Mouse (Mus musculus) forebrain, embryonic 12.5 days (tissue): ENCODE data around the gene Ankrd53. TPM values are rescaled to one million over a fixed set of nuclear protein-coding genes. Genes with fewer than 3 reads are reported as not detected.

Experiments
- ATAC-seq: fragments of 200-750 bp; cut with Nextera tagmentation; 2 replicates; pipeline ENCODE4 v1.8.0; 2017; ENCODE audit warnings: moderate TSS enrichment; ENCODE audit not compliant: low FRiP score
- H3K27ac ChIP-seq: fragments of 300-500 bp; sonication (generic); 2 replicates; pipeline ENCODE4 v1.5.1; 2016; ENCODE audit warnings: mild to moderate bottlenecking
- H3K27me3 ChIP-seq: fragments of 300-500 bp; sonication (generic); 2 replicates; pipeline ENCODE4 v1.6.1; 2016; ENCODE audit warnings: mild to moderate bottlenecking
- H3K36me3 ChIP-seq: fragments of 300-500 bp; sonication (generic); replicated peaks from 2 replicates; pipeline ENCODE4 v1.6.1; 2016; ENCODE audit warnings: mild to moderate bottlenecking
- H3K4me1 ChIP-seq: fragments of 300-500 bp; sonication (generic); 2 replicates; pipeline ENCODE4 v1.6.1; 2016
- H3K4me2 ChIP-seq: fragments of 300-500 bp; sonication (generic); 2 replicates; pipeline ENCODE4 v1.6.1; 2016; ENCODE audit warnings: mild to moderate bottlenecking, moderate library complexity
- H3K4me3 ChIP-seq: fragments of 300-500 bp; sonication (generic); replicated peaks from 2 replicates; pipeline ENCODE4 v1.5.1; 2016; ENCODE audit warnings: mild to moderate bottlenecking
- H3K9ac ChIP-seq: fragments of 300-500 bp; sonication (generic); 2 replicates; pipeline ENCODE4 v1.6.1; 2016; ENCODE audit warnings: mild to moderate bottlenecking
- H3K9me3 ChIP-seq: fragments of 300-500 bp; sonication (generic); 2 replicates; pipeline ENCODE4 v1.6.1; 2016
- WGBS: fragments of 180-500 bp; shearing (Covaris S2); methylation state at CpG from one replicate; pipeline ENCODE4 v1.1.7; 2016; 5-methylcytosine and 5-hydroxymethylcytosine counted together
- polyA plus RNA-seq: library from polyadenylated mRNA; unstranded; fragments of >200 nt; fragmentation: Nextera tagmentation; extraction: Ambion mirVana; gene quantifications from 2 replicates; pipeline ENCODE4 v1.2.1, GENCODE M21; 2016

Ankrd53 gene
- polyA plus RNA-seq, result 0.15 and 0.23 TPM in 2 replicates

- no peak for ATAC-seq
- Histone ChIP-seq H3K4me3 (peak within 1 kb of the TSS; percentile 29), H3K36me3 (no peaks in the 10 kb centered on the region), H3K4me1 (peaks cover 9% of the 10 kb centered on the region), H3K4me2 (peak within 1 kb of the TSS; percentile 55), H3K27ac (no peak within 1 kb of the TSS), H3K27me3 (peaks cover 72% of the 10 kb centered on the region), H3K9me3 (no peaks in the 10 kb centered on the region), H3K9ac (no peak within 1 kb of the TSS)
- WGBS, result 18% methylated on average over 6 of the region's 6 CpGs
These were observed at the start of gene Ankrd53 for GRCm38 (mm10) chr6:83762344-83762743. TSS of gene Ankrd53 (plus strand) at chr6:83762644.

DNA sequence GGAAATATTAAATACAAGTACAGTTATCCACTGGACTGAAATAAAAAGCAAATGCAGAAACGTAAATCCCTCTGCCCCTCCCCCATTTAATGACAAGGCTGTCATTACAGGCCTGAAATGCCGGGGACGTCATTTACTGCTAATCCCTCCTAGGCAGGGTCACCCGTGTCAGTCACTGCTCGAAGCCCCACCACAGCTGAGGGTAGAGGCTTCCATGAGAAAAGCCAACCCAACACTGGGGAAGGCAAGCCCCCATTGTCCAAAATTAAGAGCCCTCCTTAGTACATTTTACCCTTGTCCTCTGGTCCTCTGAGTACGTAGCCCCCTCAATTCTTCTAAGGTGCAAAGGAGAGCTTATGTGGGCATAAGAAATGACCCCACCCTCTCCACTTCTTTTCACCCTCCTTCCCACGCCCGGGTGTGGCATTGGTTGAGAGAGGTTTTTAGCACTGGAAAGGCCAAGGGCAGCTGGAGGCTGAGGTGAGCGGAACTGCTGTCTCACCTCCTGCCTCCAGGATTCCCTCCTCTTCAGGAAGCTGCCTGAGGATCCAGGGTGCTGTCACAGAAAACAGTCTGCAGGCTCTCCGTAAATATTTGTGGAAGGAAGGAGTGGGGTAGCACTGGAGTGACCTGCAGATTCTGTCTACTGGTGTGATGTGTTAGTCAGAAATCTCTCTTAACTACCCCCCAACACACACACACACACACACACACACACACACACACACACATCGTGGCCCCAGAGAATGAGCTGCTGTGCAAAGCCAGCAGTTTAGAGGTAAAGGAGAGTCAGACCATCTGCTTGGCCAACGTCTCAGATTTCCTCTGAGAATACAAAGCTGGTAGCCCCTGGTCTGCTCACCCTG, 48.9 kb upstream of the Ankrd53 start:
- no peak for ATAC-seq
- no peak overlapping the region for H3K9ac ChIP-seq
- no peaks in the 10 kb centered on the region for H3K36me3 ChIP-seq
- H3K4me2 ChIP-seq, result no peak overlapping the region
- H3K4me1 ChIP-seq, result peaks cover 20% of the 10 kb centered on the region
- no peak overlapping the region for H3K27ac ChIP-seq
- no peak overlapping the region for H3K4me3 ChIP-seq
- H3K27me3 ChIP-seq, result peaks cover 97% of the 10 kb centered on the region
- H3K9me3 ChIP-seq, result no peaks in the 10 kb centered on the region
- 2% methylated on average over 12 of the region's 12 CpGs for WGBS

DNA sequence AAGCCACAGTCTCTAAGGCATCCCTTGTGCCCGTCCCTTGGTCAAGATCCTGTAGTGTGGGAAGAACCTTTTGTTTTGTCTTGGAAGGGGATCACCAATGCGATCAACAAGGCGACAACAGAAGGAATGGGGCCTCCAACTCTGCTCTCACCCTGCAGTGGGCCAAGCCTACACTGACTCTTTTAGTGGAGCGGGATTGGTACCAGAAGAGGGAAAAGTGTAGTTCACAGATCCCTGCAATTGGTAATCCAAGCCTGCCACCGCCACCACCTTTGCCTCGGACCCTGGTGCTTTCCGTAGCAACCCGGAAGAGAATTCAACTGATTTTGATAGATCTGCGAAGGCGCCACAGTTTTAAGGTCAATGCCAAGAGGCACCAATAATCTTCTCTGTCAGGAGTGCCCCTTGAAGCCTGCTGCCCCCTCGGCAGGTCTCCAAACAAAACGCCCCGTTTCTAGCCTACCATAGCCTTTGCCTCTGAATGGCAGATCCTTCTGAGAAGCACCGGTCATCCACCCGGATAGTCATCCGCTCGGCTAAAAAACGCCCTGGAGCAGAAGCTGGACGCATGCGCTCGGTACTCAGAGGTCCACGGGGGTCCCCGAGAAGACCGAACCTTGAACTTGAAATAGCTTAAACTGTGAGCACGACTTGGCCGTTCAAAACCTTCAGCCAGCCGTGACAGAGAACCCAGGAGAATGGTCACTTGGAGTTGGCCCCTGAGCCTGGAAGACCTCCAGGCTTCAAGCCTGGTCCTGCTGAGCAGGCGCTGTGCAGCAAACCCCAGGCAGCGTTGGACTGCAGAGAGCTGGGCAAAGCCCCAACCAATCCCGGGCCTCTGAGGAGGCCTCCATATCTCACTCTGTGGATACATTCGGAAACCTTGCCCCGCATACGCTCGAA, 48.0 kb upstream of the Ankrd53 start:
- Histone ChIP-seq H3K4me2 (no peak overlapping the region), H3K4me3 (no peak overlapping the region), H3K27me3 (peaks cover 97% of the 10 kb centered on the region), H3K27ac (no peak overlapping the region), H3K4me1 (peaks cover 20% of the 10 kb centered on the region), H3K9me3 (no peaks in the 10 kb centered on the region), H3K9ac (no peak overlapping the region), H3K36me3 (no peaks in the 10 kb centered on the region)
- no peak for ATAC-seq
- under 1% methylated on average over 34 of the region's 34 CpGs for WGBS

DNA sequence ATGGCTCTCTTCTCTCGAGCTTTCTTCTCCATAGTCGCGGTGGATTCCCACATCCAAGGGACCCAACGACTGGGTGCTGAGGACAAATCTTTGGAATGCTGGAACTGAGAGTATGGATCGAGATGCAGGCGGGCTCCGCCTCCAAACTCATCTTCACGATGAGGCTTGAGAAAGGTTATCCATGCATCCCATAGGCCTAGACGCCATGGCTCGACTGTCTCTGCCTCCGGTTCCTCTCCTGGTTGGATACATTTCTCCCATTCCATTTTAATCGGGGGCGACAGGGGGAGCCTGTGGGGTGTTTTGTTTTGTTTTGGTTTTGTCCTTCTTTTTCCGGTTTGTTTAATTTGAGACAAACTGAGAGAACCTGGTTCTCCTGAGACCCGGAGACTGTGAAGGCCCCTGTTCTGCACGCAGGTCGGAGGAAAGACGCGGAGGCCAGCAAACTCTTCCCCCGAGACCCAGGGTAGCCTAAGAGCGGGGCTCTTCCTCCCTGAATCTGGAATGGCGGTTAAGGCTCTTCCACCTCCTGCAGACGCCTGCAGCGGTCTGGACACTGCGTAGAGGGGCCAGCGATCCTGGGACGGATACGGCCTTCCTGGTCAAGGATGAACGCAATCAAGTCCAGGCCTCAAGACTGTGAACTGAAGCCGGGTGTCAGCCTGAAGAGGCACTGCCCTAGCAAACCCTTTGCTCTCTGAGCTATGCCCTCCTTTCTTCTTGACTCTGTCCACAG, 46.8 kb upstream of the Ankrd53 start:
- under 1% methylated on average over 30 of the region's 30 CpGs for WGBS

GRCm38 (mm10) chr6:83717026-83717425, 45.4 kb upstream of the Ankrd53 start:
- no peak overlapping the region for H3K9ac ChIP-seq
- no peak for ATAC-seq
- H3K9me3 ChIP-seq, result no peaks in the 10 kb centered on the region
- no peaks in the 10 kb centered on the region for H3K36me3 ChIP-seq
- no peak overlapping the region for H3K4me3 ChIP-seq
- H3K4me1 ChIP-seq, result peaks cover 3% of the 10 kb centered on the region
- under 1% methylated on average over 8 of the region's 8 CpGs for WGBS
- peaks cover 97% of the 10 kb centered on the region for H3K27me3 ChIP-seq
- no peak overlapping the region for H3K27ac ChIP-seq
- H3K4me2 ChIP-seq, result no peak overlapping the region

More for the DNA sequence above, 46.8 kb upstream of the Ankrd53 start:
- H3K36me3 ChIP-seq, result no peaks in the 10 kb centered on the region
- H3K27me3 ChIP-seq, result peaks cover 97% of the 10 kb centered on the region
- H3K4me3 ChIP-seq, result no peak overlapping the region
- H3K27ac ChIP-seq, result no peak overlapping the region
- H3K4me1 ChIP-seq, result peaks cover 17% of the 10 kb centered on the region
- no peak for ATAC-seq
- no peaks in the 10 kb centered on the region for H3K9me3 ChIP-seq
- H3K9ac ChIP-seq, result no peak overlapping the region
- no peak overlapping the region for H3K4me2 ChIP-seq

DNA sequence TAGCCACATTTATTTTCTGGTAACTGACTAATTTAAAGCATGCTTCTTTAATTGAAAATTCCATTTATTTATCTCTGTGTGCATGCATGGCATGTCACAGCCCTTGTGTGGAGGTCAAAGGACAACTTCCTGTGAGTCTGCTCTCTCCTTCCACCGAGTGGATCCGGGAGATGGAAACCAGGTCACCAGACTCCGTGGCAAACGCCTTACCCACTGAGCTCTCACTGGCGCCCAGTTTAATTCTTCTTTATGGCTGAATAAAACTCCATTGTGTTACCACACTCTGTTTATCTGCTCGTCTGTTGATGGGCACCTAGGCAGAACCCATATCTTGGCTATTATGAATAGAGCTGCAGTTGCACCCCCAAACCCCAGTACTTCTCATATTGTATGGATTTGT, 39.9 kb upstream of the Ankrd53 start:
- no peak for ATAC-seq
- Histone ChIP-seq H3K9me3 (no peaks in the 10 kb centered on the region), H3K27me3 (peaks cover 78% of the 10 kb centered on the region), H3K4me2 (no peak overlapping the region), H3K36me3 (no peaks in the 10 kb centered on the region), H3K4me3 (no peak overlapping the region), H3K4me1 (no peaks in the 10 kb centered on the region), H3K27ac (no peak overlapping the region), H3K9ac (no peak overlapping the region)
- 22% methylated on average over 6 of the region's 6 CpGs for WGBS

DNA sequence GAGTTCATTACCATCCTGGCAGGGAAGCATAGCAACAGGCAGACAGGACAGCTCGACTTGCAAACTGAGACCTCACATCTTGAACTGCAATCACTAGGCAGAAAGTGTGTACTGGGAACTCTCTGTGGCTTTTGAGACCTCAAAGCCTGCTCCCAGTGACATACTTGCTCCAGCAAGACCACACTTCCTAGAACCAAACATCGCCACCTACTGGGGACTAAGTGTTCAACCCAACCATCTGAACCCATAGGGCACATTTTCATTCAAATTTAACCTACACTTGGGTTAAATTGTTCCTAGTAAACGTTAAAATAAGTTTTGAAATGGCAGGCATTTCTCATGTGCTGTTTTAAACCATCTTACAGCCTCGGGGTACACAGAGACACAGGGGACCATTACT, 35.3 kb upstream of the Ankrd53 start:
- Histone ChIP-seq H3K9me3 (no peaks in the 10 kb centered on the region), H3K4me1 (no peaks in the 10 kb centered on the region), H3K4me3 (no peak overlapping the region), H3K36me3 (no peaks in the 10 kb centered on the region), H3K4me2 (no peak overlapping the region), H3K27ac (no peak overlapping the region), H3K9ac (no peak overlapping the region), H3K27me3 (peaks cover 46% of the 10 kb centered on the region)
- WGBS, result 42% methylated on average over 4 of the region's 4 CpGs
- ATAC-seq, result no peak

DNA sequence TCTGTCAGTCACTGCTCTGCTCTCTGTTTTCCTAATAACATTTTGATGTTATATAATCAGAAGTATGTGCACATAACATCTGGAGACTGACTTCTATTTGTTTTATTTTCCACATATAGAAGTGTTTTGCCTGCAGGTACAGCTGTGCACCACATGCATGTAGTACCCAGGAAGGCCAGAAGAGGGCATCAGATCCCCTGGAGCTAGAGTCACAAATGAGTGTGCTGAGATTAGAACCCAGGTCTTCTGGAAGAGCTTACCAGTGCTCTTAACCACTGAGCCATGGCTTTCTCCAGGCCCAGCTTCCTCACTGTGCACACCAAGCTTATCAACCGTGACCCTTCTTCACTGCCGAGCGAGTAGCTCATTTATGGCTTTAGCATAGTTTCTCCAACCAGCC, 34.0 kb upstream of the Ankrd53 start:
- Histone ChIP-seq H3K9me3 (no peaks in the 10 kb centered on the region), H3K4me3 (no peak overlapping the region), H3K4me1 (no peaks in the 10 kb centered on the region), H3K27ac (no peak overlapping the region), H3K27me3 (peaks cover 41% of the 10 kb centered on the region), H3K9ac (no peak overlapping the region), H3K36me3 (no peaks in the 10 kb centered on the region), H3K4me2 (no peak overlapping the region)
- ATAC-seq, result no peak
- WGBS, result 91% methylated on average over 3 of the region's 3 CpGs

DNA sequence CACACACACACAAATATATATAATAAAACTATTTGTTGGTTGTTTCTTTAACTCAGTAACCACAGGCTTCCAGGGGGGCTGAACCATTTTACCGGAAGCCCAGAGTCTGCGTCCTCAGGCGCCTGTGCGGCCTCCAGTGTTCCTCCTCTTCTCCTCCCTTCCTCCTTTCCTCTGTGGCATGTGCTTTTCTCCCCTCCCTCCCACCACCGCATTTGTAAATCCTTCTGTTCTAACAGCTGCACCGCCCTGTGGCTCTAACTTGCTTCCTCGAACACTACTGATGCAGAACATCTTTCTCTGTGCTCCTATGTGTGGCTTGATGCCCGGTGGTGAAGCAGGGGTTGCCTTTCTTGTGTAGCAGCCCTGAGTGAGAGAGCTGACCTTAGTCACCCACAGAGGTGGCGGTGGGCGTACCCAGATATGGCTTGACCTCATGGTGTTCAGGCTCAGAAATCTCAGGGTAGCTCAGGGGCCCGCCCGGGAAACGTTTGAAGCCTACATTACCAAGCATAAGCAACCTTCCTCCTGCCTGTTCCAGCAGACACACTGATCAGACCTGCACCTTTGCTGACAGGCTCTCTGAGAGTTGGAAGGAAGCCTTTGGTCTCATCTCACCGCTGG, 33.0 kb upstream of the Ankrd53 start:
- Histone ChIP-seq H3K9ac (no peak overlapping the region), H3K4me3 (no peak overlapping the region), H3K27me3 (peaks cover 34% of the 10 kb centered on the region), H3K36me3 (no peaks in the 10 kb centered on the region), H3K9me3 (no peaks in the 10 kb centered on the region), H3K4me2 (no peak overlapping the region), H3K4me1 (no peaks in the 10 kb centered on the region), H3K27ac (no peak overlapping the region)
- no peak for ATAC-seq
- WGBS, result 73% methylated on average over 14 of the region's 14 CpGs

- 30% methylated on average over 5 of the region's 5 CpGs for WGBS
- Histone ChIP-seq H3K4me1 (no peaks in the 10 kb centered on the region), H3K27me3 (peaks cover 31% of the 10 kb centered on the region), H3K9ac (no peak overlapping the region), H3K27ac (no peak overlapping the region), H3K4me3 (no peak overlapping the region), H3K9me3 (no peaks in the 10 kb centered on the region), H3K36me3 (no peaks in the 10 kb centered on the region), H3K4me2 (no peak overlapping the region)
- no peak for ATAC-seq
These were observed 31.3 kb upstream of the Ankrd53 start for GRCm38 (mm10) chr6:83731128-83731527.

- no peak overlapping the region for H3K4me3 ChIP-seq
- no peaks in the 10 kb centered on the region for H3K4me1 ChIP-seq
- no peaks in the 10 kb centered on the region for H3K36me3 ChIP-seq
- H3K9ac ChIP-seq, result no peak overlapping the region
- H3K27me3 ChIP-seq, result peaks cover 19% of the 10 kb centered on the region; the same call in 1 of the 2 replicates
- no peak overlapping the region for H3K27ac ChIP-seq
- H3K9me3 ChIP-seq, result no peaks in the 10 kb centered on the region
- H3K4me2 ChIP-seq, result no peak overlapping the region
- 35% methylated on average over 13 of the region's 13 CpGs for WGBS
- ATAC-seq, result no peak
These were observed 25.1 kb upstream of the Ankrd53 start for GRCm38 (mm10) chr6:83737311-83737710.
